Mouse (Mus musculus): ENCODE results near the gene Glt6d1. TPM values are rescaled to one million over a fixed set of nuclear protein-coding genes. Genes with fewer than 3 reads are reported as not detected.
"Not testable (repeated sequence)": the region's sequence is repeated elsewhere in the genome, so short reads cannot be mapped to it uniquely, and the experiment has no call there.

The Glt6d1 gene
- not detected in 2 replicates for polyA plus RNA-seq (2014; fragmentation: Nextera tagmentation; extraction: Ambion mirVana)

- H3K4me3 ChIP-seq (replicated peaks; ENCODE audit: low read length); H3K36me3 ChIP-seq (replicated peaks; ENCODE audit: control insufficient read depth, insufficient read depth); H3K4me2 ChIP-seq (replicated peaks); DNase-seq (ENCODE audit: low spot score); H3K9me3 ChIP-seq (ENCODE audit: control insufficient read depth, low read length); ATAC-seq (ENCODE audit: low FRiP score); H3K4me1 ChIP-seq (replicated peaks; ENCODE audit: control insufficient read depth, insufficient read depth, low read length); H3K27ac ChIP-seq; H3K27me3 ChIP-seq (ENCODE audit: control insufficient read depth, insufficient read depth, low read length); H3K9ac ChIP-seq: not testable (repeated sequence)
- WGBS = 88% methylated on average over 1 of the region's 1 CpGs
Observed at GRCm38 (mm10) chr2:25815748-25816147, at the start of gene Glt6d1. Glt6d1 (minus strand) TSS chr2:25815848.

- no peaks in the 10 kb centered on the region for H3K36me3 ChIP-seq (replicated peaks; ENCODE audit: control insufficient read depth, insufficient read depth)
- H3K27ac ChIP-seq = no peak overlapping the region
- no peak overlapping the region for H3K4me2 ChIP-seq (replicated peaks)
- no peak overlapping the region for H3K4me3 ChIP-seq (replicated peaks; ENCODE audit: low read length)
- WGBS = 14% methylated on average over 4 of the region's 4 CpGs
- peaks cover 5% of the 10 kb centered on the region; the same call in 1 of the 2 replicates for H3K27me3 ChIP-seq (ENCODE audit: control insufficient read depth, insufficient read depth, low read length)
- no peak for ATAC-seq (ENCODE audit: low FRiP score)
- no peaks in the 10 kb centered on the region for H3K9me3 ChIP-seq (ENCODE audit: control insufficient read depth, low read length)
- peaks cover 6% of the 10 kb centered on the region for H3K4me1 ChIP-seq (replicated peaks; ENCODE audit: control insufficient read depth, insufficient read depth, low read length)
- H3K9ac ChIP-seq = no peak overlapping the region
- peak; percentile 61 for DNase-seq (ENCODE audit: low spot score)
Observed at GRCm38 (mm10) chr2:25865412-25865811, 49.8 kb upstream of the Glt6d1 start.

GRCm38 (mm10) chr2:25864230-25864629, 48.6 kb upstream of the Glt6d1 start:
- Histone ChIP-seq H3K36me3 (replicated peaks; ENCODE audit: control insufficient read depth, insufficient read depth) (no peaks in the 10 kb centered on the region), H3K4me2 (replicated peaks) (peak overlapping the region; percentile 99), H3K27me3 (ENCODE audit: control insufficient read depth, insufficient read depth, low read length) (peaks cover 5% of the 10 kb centered on the region; the same call in 1 of the 2 replicates), H3K4me1 (replicated peaks; ENCODE audit: control insufficient read depth, insufficient read depth, low read length) (peaks cover 6% of the 10 kb centered on the region), H3K9me3 (ENCODE audit: control insufficient read depth, low read length) (no peaks in the 10 kb centered on the region), H3K4me3 (replicated peaks; ENCODE audit: low read length) (peak overlapping the region; percentile 62), H3K9ac (peak overlapping the region; percentile 62), H3K27ac (no peak overlapping the region)
- 3% methylated on average over 18 of the region's 18 CpGs for WGBS
- no peak for ATAC-seq (ENCODE audit: low FRiP score)
- DNase-seq (ENCODE audit: low spot score) = no peak

GRCm38 (mm10) chr2:25863337-25864131, 47.9 kb upstream of the Glt6d1 start, which contains the start of gene Kcnt1:
Kcnt1 (plus strand) TSS chr2:25863734.
- Histone ChIP-seq H3K27ac (no peak within 1 kb of the TSS), H3K9me3 (ENCODE audit: control insufficient read depth, low read length) (no peaks in the 10 kb centered on the region), H3K4me1 (replicated peaks; ENCODE audit: control insufficient read depth, insufficient read depth, low read length) (peaks cover 6% of the 10 kb centered on the region), H3K36me3 (replicated peaks; ENCODE audit: control insufficient read depth, insufficient read depth) (no peaks in the 10 kb centered on the region), H3K4me2 (replicated peaks) (peak within 1 kb of the TSS; percentile 99), H3K27me3 (ENCODE audit: control insufficient read depth, insufficient read depth, low read length) (peaks cover 5% of the 10 kb centered on the region; the same call in 1 of the 2 replicates), H3K4me3 (replicated peaks; ENCODE audit: low read length) (peak within 1 kb of the TSS; percentile 62), H3K9ac (peak within 1 kb of the TSS; percentile 62)
- DNase-seq (ENCODE audit: low spot score) = peak; percentile 61
- under 1% methylated on average over 48 of the region's 53 CpGs for WGBS
- 0 out of 2 replicates have a peak, but pooled peaks have one; percentile 12 for ATAC-seq (ENCODE audit: low FRiP score)

GRCm38 (mm10) chr2:25862696-25863270, 47.1 kb upstream of the Glt6d1 start:
- Histone ChIP-seq H3K4me1 (replicated peaks; ENCODE audit: control insufficient read depth, insufficient read depth, low read length) (peaks cover 6% of the 10 kb centered on the region), H3K27ac (no peak overlapping the region), H3K9ac (no peak overlapping the region), H3K9me3 (ENCODE audit: control insufficient read depth, low read length) (no peaks in the 10 kb centered on the region), H3K27me3 (ENCODE audit: control insufficient read depth, insufficient read depth, low read length) (peaks cover 5% of the 10 kb centered on the region; the same call in 1 of the 2 replicates), H3K4me2 (replicated peaks) (peak overlapping the region; percentile 99), H3K4me3 (replicated peaks; ENCODE audit: low read length) (no peak overlapping the region), H3K36me3 (replicated peaks; ENCODE audit: control insufficient read depth, insufficient read depth) (no peaks in the 10 kb centered on the region)
- DNase-seq (ENCODE audit: low spot score) = no peak
- ATAC-seq (ENCODE audit: low FRiP score) = no peak
- 62% methylated on average over 5 of the region's 5 CpGs for WGBS

GRCm38 (mm10) chr2:25862038-25862437, 46.4 kb upstream of the Glt6d1 start:
- Histone ChIP-seq H3K9ac (no peak overlapping the region), H3K36me3 (replicated peaks; ENCODE audit: control insufficient read depth, insufficient read depth) (no peaks in the 10 kb centered on the region), H3K4me2 (replicated peaks) (no peak overlapping the region), H3K27ac (no peak overlapping the region), H3K9me3 (ENCODE audit: control insufficient read depth, low read length) (no peaks in the 10 kb centered on the region), H3K4me3 (replicated peaks; ENCODE audit: low read length) (no peak overlapping the region), H3K4me1 (replicated peaks; ENCODE audit: control insufficient read depth, insufficient read depth, low read length) (peaks cover 6% of the 10 kb centered on the region), H3K27me3 (ENCODE audit: control insufficient read depth, insufficient read depth, low read length) (peaks cover 5% of the 10 kb centered on the region; the same call in 1 of the 2 replicates)
- WGBS = 72% methylated on average over 2 of the region's 2 CpGs
- ATAC-seq (ENCODE audit: low FRiP score) (no peak), DNase-seq (ENCODE audit: low spot score) (no peak)

GRCm38 (mm10) chr2:25859891-25860290, 44.2 kb upstream of the Glt6d1 start:
- WGBS = 93% methylated on average over 3 of the region's 3 CpGs
- Histone ChIP-seq H3K9ac (no peak overlapping the region), H3K27ac (no peak overlapping the region), H3K4me1 (replicated peaks; ENCODE audit: control insufficient read depth, insufficient read depth, low read length) (peaks cover 6% of the 10 kb centered on the region), H3K27me3 (ENCODE audit: control insufficient read depth, insufficient read depth, low read length) (peaks cover 5% of the 10 kb centered on the region; the same call in 1 of the 2 replicates), H3K4me3 (replicated peaks; ENCODE audit: low read length) (no peak overlapping the region), H3K9me3 (ENCODE audit: control insufficient read depth, low read length) (no peaks in the 10 kb centered on the region), H3K4me2 (replicated peaks) (no peak overlapping the region), H3K36me3 (replicated peaks; ENCODE audit: control insufficient read depth, insufficient read depth) (no peaks in the 10 kb centered on the region)
- DNase-seq (ENCODE audit: low spot score) (no peak), ATAC-seq (ENCODE audit: low FRiP score) (no peak)

- no peaks in the 10 kb centered on the region for H3K9me3 ChIP-seq (ENCODE audit: control insufficient read depth, low read length)
- no peak for DNase-seq (ENCODE audit: low spot score)
- no peak overlapping the region for H3K4me3 ChIP-seq (replicated peaks; ENCODE audit: low read length)
- H3K4me2 ChIP-seq (replicated peaks) = no peak overlapping the region
- no peaks in the 10 kb centered on the region for H3K36me3 ChIP-seq (replicated peaks; ENCODE audit: control insufficient read depth, insufficient read depth)
- H3K27me3 ChIP-seq (ENCODE audit: control insufficient read depth, insufficient read depth, low read length) = no peaks in the 10 kb centered on the region
- 74% methylated on average over 5 of the region's 5 CpGs for WGBS
- H3K4me1 ChIP-seq (replicated peaks; ENCODE audit: control insufficient read depth, insufficient read depth, low read length) = no peaks in the 10 kb centered on the region
- no peak for ATAC-seq (ENCODE audit: low FRiP score)
- no peak overlapping the region for H3K9ac ChIP-seq
- H3K27ac ChIP-seq = no peak overlapping the region
Observed at GRCm38 (mm10) chr2:25853998-25854397, 38.4 kb upstream of the Glt6d1 start.

- DNase-seq (ENCODE audit: low spot score) (peak; percentile 26), ATAC-seq (ENCODE audit: low FRiP score) (no peak)
- WGBS = 61% methylated on average over 3 of the region's 3 CpGs
- no peaks in the 10 kb centered on the region for H3K9me3 ChIP-seq (ENCODE audit: control insufficient read depth, low read length)
- H3K9ac ChIP-seq = no peak overlapping the region
- H3K36me3 ChIP-seq (replicated peaks; ENCODE audit: control insufficient read depth, insufficient read depth) = no peaks in the 10 kb centered on the region
- no peaks in the 10 kb centered on the region for H3K27me3 ChIP-seq (ENCODE audit: control insufficient read depth, insufficient read depth, low read length)
- H3K4me3 ChIP-seq (replicated peaks; ENCODE audit: low read length) = no peak overlapping the region
- no peak overlapping the region for H3K4me2 ChIP-seq (replicated peaks)
- H3K4me1 ChIP-seq (replicated peaks; ENCODE audit: control insufficient read depth, insufficient read depth, low read length) = no peaks in the 10 kb centered on the region
- no peak overlapping the region for H3K27ac ChIP-seq
Observed at GRCm38 (mm10) chr2:25852626-25853025, 37.0 kb upstream of the Glt6d1 start.
